8 mouse cellular contexts compared by ENCODE assay signal in genomic region chr10:87813073-87813590, GRCm38 (mm10). TPM values are rescaled to one million over a fixed set of nuclear protein-coding genes. Genes with fewer than 3 reads are reported as not detected.
DNase-seq lines count a peak whose midpoint lies in the region; ATAC-seq and TF ChIP-seq lines count a peak whose summit lies in the region.

No protein-coding gene starts in this region.

- H3K4me3 ChIP-seq in kidney, adult 2 months (ENCODE audit: insufficient read depth, low read depth, low read length), result no peak overlapping the region
- H3K4me3 ChIP-seq in embryonic facial prominence, embryonic 14.5 days (ENCODE audit: low read depth, low read length), result no peak overlapping the region
- no peak overlapping the region for H3K4me3 ChIP-seq in hindbrain, embryonic 13.5 days
- no peak overlapping the region for H3K4me3 ChIP-seq in neural tube, embryonic 15.5 days (replicated peaks)

- peak; percentile 22 to 31 for DNase-seq in kidney, postnatal 4 days
- DNase-seq in kidney, adult 2 months, result no peak
- peak; percentile 68 for DNase-seq in embryonic facial prominence, embryonic 14.5 days (ENCODE audit: low spot score)
- no peak for DNase-seq in yolk sac, embryonic 10.5 days (ENCODE audit: low spot score)
- DNase-seq in ovary, postnatal 10 days (ENCODE audit: low spot score), result no peak

- WGBS in kidney, adult 2 months, result 31% methylated on average over 3 of the region's 3 CpGs
- WGBS in embryonic facial prominence, embryonic 14.5 days, result 19% methylated on average over 3 of the region's 3 CpGs
- 25% methylated on average over 3 of the region's 3 CpGs for WGBS in hindbrain, embryonic 13.5 days
- 6% methylated on average over 3 of the region's 3 CpGs for WGBS in neural tube, embryonic 15.5 days

- H3K9me3 ChIP-seq in embryonic facial prominence, embryonic 14.5 days (ENCODE audit: control insufficient read depth, low read length), result no peaks in the 10 kb centered on the region
- H3K9me3 ChIP-seq in hindbrain, embryonic 13.5 days, result no peaks in the 10 kb centered on the region
- H3K9me3 ChIP-seq in neural tube, embryonic 15.5 days (replicated peaks), result no peaks in the 10 kb centered on the region

- peak overlapping the region; percentile 16 for H3K4me2 ChIP-seq in embryonic facial prominence, embryonic 14.5 days (ENCODE audit: low read depth, low read length)
- H3K4me2 ChIP-seq in hindbrain, embryonic 13.5 days, result peak overlapping the region; percentile 25
- H3K4me2 ChIP-seq in neural tube, embryonic 15.5 days, result peak overlapping the region; percentile 34

- no peak for TF ChIP-seq POLR2A in kidney, adult 2 months (IDR thresholded peaks at IDR 0.05; ENCODE audit: low read depth, low read length)

- no peak for TF ChIP-seq CTCF in kidney, adult 2 months (conservative IDR thresholded peaks at IDR 0.05; ENCODE audit: insufficient read depth, insufficient read length, low read depth, low read length)

- 0 out of 2 replicates have a peak, but pooled peaks have one; percentile 27 for ATAC-seq in embryonic facial prominence, embryonic 14.5 days (ENCODE audit: low read depth)
- peak; percentile 72 for ATAC-seq in hindbrain, embryonic 13.5 days (ENCODE audit: low FRiP score)
- ATAC-seq in neural tube, embryonic 15.5 days (ENCODE audit: low FRiP score), result peak; percentile 76
- ATAC-seq in megakaryocyte-erythroid progenitor cell, adult 5-6 weeks (replicated peaks; ENCODE audit: low FRiP score, low TSS enrichment, poor library complexity, severe bottlenecking), result no peak

- H3K9ac ChIP-seq in embryonic facial prominence, embryonic 14.5 days (ENCODE audit: low read depth, low read length), result no peak overlapping the region
- H3K9ac ChIP-seq in hindbrain, embryonic 13.5 days, result no peak overlapping the region; the same call in 1 of the 2 replicates
- no peak overlapping the region for H3K9ac ChIP-seq in neural tube, embryonic 15.5 days (replicated peaks)

- no peaks in the 10 kb centered on the region for H3K4me1 ChIP-seq in kidney, adult 2 months (ENCODE audit: control insufficient read depth, insufficient read depth, low read length)
- peaks cover 9% of the 10 kb centered on the region; the same call in 1 of the 2 replicates for H3K4me1 ChIP-seq in embryonic facial prominence, embryonic 14.5 days (ENCODE audit: control insufficient read depth, insufficient read depth, low read length)
- peaks cover 19% of the 10 kb centered on the region for H3K4me1 ChIP-seq in hindbrain, embryonic 13.5 days (replicated peaks)
- H3K4me1 ChIP-seq in neural tube, embryonic 15.5 days, result peaks cover 18% of the 10 kb centered on the region

- H3K36me3 ChIP-seq in kidney, adult 2 months (ENCODE audit: control insufficient read depth, insufficient read depth, low read length), result no peaks in the 10 kb centered on the region
- H3K36me3 ChIP-seq in embryonic facial prominence, embryonic 14.5 days (ENCODE audit: control insufficient read depth, insufficient read depth, low read length), result no peaks in the 10 kb centered on the region
- H3K36me3 ChIP-seq in hindbrain, embryonic 13.5 days, result no peaks in the 10 kb centered on the region
- no peaks in the 10 kb centered on the region for H3K36me3 ChIP-seq in neural tube, embryonic 15.5 days

- no peak overlapping the region for H3K27ac ChIP-seq in kidney, adult 2 months (ENCODE audit: insufficient read depth, low read depth, low read length)
- peak overlapping the region; percentile 53; the same call in 1 of the 2 replicates for H3K27ac ChIP-seq in embryonic facial prominence, embryonic 14.5 days (replicated peaks; ENCODE audit: low read depth, low read length)
- peak overlapping the region; percentile 45; the same call in 1 of the 2 replicates for H3K27ac ChIP-seq in hindbrain, embryonic 13.5 days
- H3K27ac ChIP-seq in neural tube, embryonic 15.5 days (replicated peaks), result peak overlapping the region; percentile 64

- H3K27me3 ChIP-seq in kidney, adult 2 months (replicated peaks; ENCODE audit: control insufficient read depth, insufficient read depth, low read length), result no peaks in the 10 kb centered on the region
- H3K27me3 ChIP-seq in embryonic facial prominence, embryonic 14.5 days (replicated peaks; ENCODE audit: control insufficient read depth, insufficient read depth, low read length), result no peaks in the 10 kb centered on the region
- no peaks in the 10 kb centered on the region for H3K27me3 ChIP-seq in hindbrain, embryonic 13.5 days
- H3K27me3 ChIP-seq in neural tube, embryonic 15.5 days (replicated peaks), result no peaks in the 10 kb centered on the region

RNA-seq across cellular contexts. Expression of gene Igf1, which starts 44.9 kb away (rescaled TPM):
- 28.9 and 29.7 TPM in 2 replicates for polyA plus RNA-seq in kidney, adult 2 months (2012; rRNA removed)
- polyA plus RNA-seq in embryonic facial prominence, embryonic 14.5 days (2014; fragmentation: Nextera tagmentation; extraction: Ambion mirVana), result 142 and 158 TPM in 2 replicates
- polyA plus RNA-seq in hindbrain, embryonic 13.5 days (2015; fragmentation: Nextera tagmentation; extraction: Ambion mirVana), result 10.0 and 10.9 TPM in 2 replicates
- polyA plus RNA-seq in neural tube, embryonic 15.5 days (2015; fragmentation: Nextera tagmentation; extraction: Ambion mirVana), result 24.7 and 29.6 TPM in 2 replicates
- total RNA-seq in megakaryocyte-erythroid progenitor cell, adult 5-6 weeks (2014; fragmentation: Nextera tagmentation), result not detected in 2 replicates
- total RNA-seq in megakaryocyte-erythroid progenitor cell, adult 5-6 weeks (2017), result not detected in 2 replicates

Comparison
In these comparisons a context has a peak if more than half of its experiments do, and no peak if none do; other contexts are left out.
1. DNase-seq: peak in kidney, postnatal 4 days (2 of 2) and embryonic facial prominence, embryonic 14.5 days (single experiment); none in kidney, adult 2 months (single experiment), yolk sac, embryonic 10.5 days (single experiment) and ovary, postnatal 10 days (single experiment).
2. Peak in every context shown above with its lines, with median percentiles within 50 percentile points of each other: H3K4me2 ChIP-seq.